Mouse (Mus musculus) embryonic facial prominence, embryonic 15.5 days (tissue): ENCODE measurements around the gene Gmds. TPM values are rescaled to one million over a fixed set of nuclear protein-coding genes. Genes with fewer than 3 reads are reported as not detected.

Experiments
- ATAC-seq: fragments of 200-750 bp; cut with Nextera tagmentation; 2 replicates; pipeline ENCODE4 v1.8.0; 2017; ENCODE audit warnings: low read depth, moderate TSS enrichment; ENCODE audit not compliant: insufficient number of reproducible peaks, low FRiP score, low TSS enrichment
- H3K27ac ChIP-seq: fragments of 300-500 bp; sonication (generic); replicated peaks from 2 replicates; pipeline ENCODE4 v1.5.1; 2015; ENCODE audit warnings: mild to moderate bottlenecking, inconsistent platforms
- H3K27me3 ChIP-seq: fragments of 300-500 bp; sonication (generic); 2 replicates; pipeline ENCODE4 v1.6.1; 2015; ENCODE audit warnings: inconsistent platforms
- H3K36me3 ChIP-seq: fragments of 300-500 bp; sonication (generic); 2 replicates; pipeline ENCODE4 v1.6.1; 2015; ENCODE audit warnings: mild to moderate bottlenecking, inconsistent platforms
- H3K4me1 ChIP-seq: fragments of 300-500 bp; sonication (generic); 2 replicates; pipeline ENCODE4 v1.6.1; 2015; ENCODE audit warnings: inconsistent platforms
- H3K4me2 ChIP-seq: fragments of 300-500 bp; sonication (generic); replicated peaks from 2 replicates; pipeline ENCODE4 v1.6.1; 2015; ENCODE audit warnings: mild to moderate bottlenecking, inconsistent platforms
- H3K4me3 ChIP-seq: fragments of 300-500 bp; sonication (generic); replicated peaks from 2 replicates; pipeline ENCODE4 v1.5.1; 2015; ENCODE audit warnings: mild to moderate bottlenecking, inconsistent platforms
- H3K9ac ChIP-seq: fragments of 300-500 bp; sonication (generic); 2 replicates; pipeline ENCODE4 v1.6.1; 2015; ENCODE audit warnings: inconsistent platforms
- H3K9me3 ChIP-seq: fragments of 300-500 bp; sonication (generic); replicated peaks from 2 replicates; pipeline ENCODE4 v1.6.1; 2016; ENCODE audit warnings: inconsistent platforms
- WGBS: fragments of 180-500 bp; shearing (Covaris S2); methylation state at CpG from one replicate; pipeline ENCODE4 v1.1.7; 2015; 5-methylcytosine and 5-hydroxymethylcytosine counted together
- polyA plus RNA-seq: library from polyadenylated mRNA; unstranded; fragments of >200 nt; fragmentation: Nextera tagmentation; extraction: Ambion mirVana; gene quantifications from 2 replicates; pipeline ENCODE4 v1.2.1, GENCODE M21; 2015

Gene Gmds
- polyA plus RNA-seq, 1 experiment from 2014 or later = 36.3 TPM

GRCm38 (mm10) chr13:32158240-32158639 lies 180.3 kb downstream of the Gmds start:
- no peak for ATAC-seq
- Histone ChIP-seq H3K27ac (no peak overlapping the region), H3K36me3 (no peaks in the 10 kb centered on the region), H3K9ac (no peak overlapping the region), H3K4me2 (no peak overlapping the region), H3K27me3 (no peaks in the 10 kb centered on the region), H3K4me3 (no peak overlapping the region), H3K4me1 (no peaks in the 10 kb centered on the region), H3K9me3 (no peaks in the 10 kb centered on the region)
- 68% methylated on average over 2 of the region's 2 CpGs for WGBS

GRCm38 (mm10) chr13:32145916-32146315 lies 192.6 kb downstream of the Gmds start:
- no peak overlapping the region for H3K27ac ChIP-seq
- no peaks in the 10 kb centered on the region for H3K4me1 ChIP-seq
- no peak overlapping the region for H3K9ac ChIP-seq
- no peaks in the 10 kb centered on the region for H3K27me3 ChIP-seq
- ATAC-seq = no peak
- no peak overlapping the region for H3K4me3 ChIP-seq
- no peak overlapping the region for H3K4me2 ChIP-seq
- H3K9me3 ChIP-seq = no peaks in the 10 kb centered on the region
- WGBS = 47% methylated on average over 1 of the region's 1 CpGs
- H3K36me3 ChIP-seq = no peaks in the 10 kb centered on the region

GRCm38 (mm10) chr13:32145179-32145578 lies 193.4 kb downstream of the Gmds start:
- Histone ChIP-seq H3K9ac (no peak overlapping the region), H3K9me3 (no peaks in the 10 kb centered on the region), H3K4me3 (no peak overlapping the region), H3K27me3 (no peaks in the 10 kb centered on the region), H3K4me1 (no peaks in the 10 kb centered on the region), H3K36me3 (no peaks in the 10 kb centered on the region), H3K27ac (no peak overlapping the region), H3K4me2 (no peak overlapping the region)
- no peak for ATAC-seq
- WGBS = 45% methylated on average over 2 of the region's 2 CpGs

GRCm38 (mm10) chr13:32143651-32144050 lies 194.9 kb downstream of the Gmds start:
- Histone ChIP-seq H3K27ac (no peak overlapping the region), H3K4me3 (no peak overlapping the region), H3K4me1 (no peaks in the 10 kb centered on the region), H3K36me3 (no peaks in the 10 kb centered on the region), H3K9ac (no peak overlapping the region), H3K27me3 (no peaks in the 10 kb centered on the region), H3K9me3 (no peaks in the 10 kb centered on the region), H3K4me2 (no peak overlapping the region)
- WGBS = 60% methylated on average over 3 of the region's 3 CpGs
- ATAC-seq = no peak

GRCm38 (mm10) chr13:32134663-32135273 lies 203.8 kb downstream of the Gmds start:
- Histone ChIP-seq H3K4me3 (no peak overlapping the region), H3K36me3 (no peaks in the 10 kb centered on the region), H3K9me3 (no peaks in the 10 kb centered on the region), H3K27me3 (no peaks in the 10 kb centered on the region), H3K27ac (no peak overlapping the region), H3K9ac (no peak overlapping the region), H3K4me1 (no peaks in the 10 kb centered on the region), H3K4me2 (no peak overlapping the region)
- no peak for ATAC-seq
- 61% methylated on average over 4 of the region's 4 CpGs for WGBS

- no peak for ATAC-seq
- no peak overlapping the region for H3K4me3 ChIP-seq
- H3K36me3 ChIP-seq = no peaks in the 10 kb centered on the region
- no peak overlapping the region for H3K9ac ChIP-seq
- no peaks in the 10 kb centered on the region for H3K27me3 ChIP-seq
- no peak overlapping the region for H3K4me2 ChIP-seq
- H3K4me1 ChIP-seq = no peaks in the 10 kb centered on the region
- H3K27ac ChIP-seq = no peak overlapping the region
- no peaks in the 10 kb centered on the region for H3K9me3 ChIP-seq
- WGBS = 82% methylated on average over 1 of the region's 1 CpGs
Observed at GRCm38 (mm10) chr13:32129970-32130369, 208.6 kb downstream of the Gmds start.

GRCm38 (mm10) chr13:32118386-32118785 lies 220.2 kb downstream of the Gmds start:
- WGBS = 55% methylated on average over 1 of the region's 1 CpGs

GRCm38 (mm10) chr13:32115468-32115867 lies 223.1 kb downstream of the Gmds start:
- H3K9me3 ChIP-seq = no peaks in the 10 kb centered on the region
- no peaks in the 10 kb centered on the region for H3K36me3 ChIP-seq
- no peak overlapping the region for H3K4me2 ChIP-seq
- no peak overlapping the region for H3K27ac ChIP-seq
- H3K4me1 ChIP-seq = no peaks in the 10 kb centered on the region
- 60% methylated on average over 1 of the region's 1 CpGs for WGBS
- no peak for ATAC-seq
- no peaks in the 10 kb centered on the region for H3K27me3 ChIP-seq
- H3K4me3 ChIP-seq = no peak overlapping the region
- H3K9ac ChIP-seq = no peak overlapping the region

More at GRCm38 (mm10) chr13:32118386-32118785, 220.2 kb downstream of the Gmds start:
- Histone ChIP-seq H3K9ac (no peak overlapping the region), H3K27ac (no peak overlapping the region), H3K4me3 (no peak overlapping the region), H3K4me1 (no peaks in the 10 kb centered on the region), H3K9me3 (no peaks in the 10 kb centered on the region), H3K4me2 (no peak overlapping the region), H3K27me3 (no peaks in the 10 kb centered on the region), H3K36me3 (no peaks in the 10 kb centered on the region)
- no peak for ATAC-seq

- no peaks in the 10 kb centered on the region for H3K9me3 ChIP-seq
- H3K36me3 ChIP-seq = no peaks in the 10 kb centered on the region
- 99% methylated on average over 3 of the region's 3 CpGs for WGBS
- H3K9ac ChIP-seq = no peak overlapping the region
- no peak overlapping the region for H3K27ac ChIP-seq
- H3K4me3 ChIP-seq = no peak overlapping the region
- H3K4me1 ChIP-seq = no peaks in the 10 kb centered on the region
- ATAC-seq = no peak
- H3K27me3 ChIP-seq = no peaks in the 10 kb centered on the region
- H3K4me2 ChIP-seq = no peak overlapping the region
Observed at GRCm38 (mm10) chr13:32113875-32114274, 224.7 kb downstream of the Gmds start.

GRCm38 (mm10) chr13:32088303-32088977 lies 250.1 kb downstream of the Gmds start:
- no peaks in the 10 kb centered on the region for H3K36me3 ChIP-seq
- no peak overlapping the region for H3K9ac ChIP-seq
- H3K27me3 ChIP-seq = no peaks in the 10 kb centered on the region
- no peak overlapping the region for H3K4me3 ChIP-seq
- ATAC-seq = no peak
- H3K9me3 ChIP-seq = no peaks in the 10 kb centered on the region
- H3K4me2 ChIP-seq = no peak overlapping the region
- H3K4me1 ChIP-seq = no peaks in the 10 kb centered on the region
- 58% methylated on average over 7 of the region's 7 CpGs for WGBS
- no peak overlapping the region for H3K27ac ChIP-seq

GRCm38 (mm10) chr13:32080520-32081249 lies 257.9 kb downstream of the Gmds start:
- 44% methylated on average over 6 of the region's 6 CpGs for WGBS
- Histone ChIP-seq H3K4me3 (no peak overlapping the region), H3K36me3 (no peaks in the 10 kb centered on the region), H3K9me3 (no peaks in the 10 kb centered on the region), H3K9ac (no peak overlapping the region), H3K27ac (no peak overlapping the region), H3K4me2 (no peak overlapping the region), H3K4me1 (no peaks in the 10 kb centered on the region), H3K27me3 (no peaks in the 10 kb centered on the region)
- ATAC-seq = no peak
